Mouse (Mus musculus): ENCODE measurements at regions not wholly inside any gene's neighbourhood (a gene's known extent, or its start where the extent isn't known, plus 50 kb on each side); places are given as distances from the start of the nearest gene placed in this dataset.

- DNase-seq: no peak
- intact Hi-C loops (cut with DNase I): no loop called here
- no peak overlapping the region for H3K4me3 ChIP-seq
- H3K27ac ChIP-seq: no peak overlapping the region
- no peak for TF ChIP-seq CTCF (IDR thresholded peaks at IDR 0.05)
Measured at GRCm38 (mm10) chr1:35452441-35453107, 602.8 kb downstream of the Plekhb2 start.

- H3K4me3 ChIP-seq: no peak overlapping the region
- H3K27ac ChIP-seq: no peak overlapping the region
- DNase-seq: no peak
- no peak for TF ChIP-seq CTCF (IDR thresholded peaks at IDR 0.05)
- intact Hi-C loops (cut with DNase I): no loop called here
Measured at GRCm38 (mm10) chr1:35457591-35457990, 607.8 kb downstream of the Plekhb2 start.

GRCm38 (mm10) chr1:35465081-35465480 is 603.1 kb upstream of the Hs6st1 start:
- no peak overlapping the region for H3K4me3 ChIP-seq
- no peak overlapping the region for H3K27ac ChIP-seq
- DNase-seq: no peak
- TF ChIP-seq CTCF (IDR thresholded peaks at IDR 0.05): peak; percentile 16; the same call in 1 of the 2 replicates
- intact Hi-C loops (cut with DNase I): no loop called here

GRCm38 (mm10) chr1:35469185-35469753 is 598.9 kb upstream of the Hs6st1 start:
- Histone ChIP-seq H3K27ac (no peak overlapping the region), H3K4me3 (no peak overlapping the region)
- no peak for TF ChIP-seq CTCF (IDR thresholded peaks at IDR 0.05)
- DNase-seq: no peak
- intact Hi-C loops (cut with DNase I): no loop called here

- Histone ChIP-seq H3K4me3 (no peak overlapping the region), H3K27ac (no peak overlapping the region)
- intact Hi-C loops (cut with DNase I): no loop called here
- DNase-seq: no peak
- TF ChIP-seq CTCF (IDR thresholded peaks at IDR 0.05): peak; percentile 10; the same call in 1 of the 2 replicates
Measured at GRCm38 (mm10) chr1:35478262-35478661, 589.9 kb upstream of the Hs6st1 start.

GRCm38 (mm10) chr1:35495963-35496362 is 572.2 kb upstream of the Hs6st1 start:
- intact Hi-C loops (cut with DNase I): no loop called here
- no peak overlapping the region for H3K4me3 ChIP-seq
- no peak overlapping the region for H3K27ac ChIP-seq
- no peak for TF ChIP-seq CTCF (IDR thresholded peaks at IDR 0.05)
- no peak for DNase-seq

GRCm38 (mm10) chr1:35522951-35523350 is 545.2 kb upstream of the Hs6st1 start:
- H3K4me3 ChIP-seq: no peak overlapping the region
- no peak for DNase-seq
- H3K27ac ChIP-seq: no peak overlapping the region
- intact Hi-C loops (cut with DNase I): no loop called here
- no peak for TF ChIP-seq CTCF (IDR thresholded peaks at IDR 0.05)

GRCm38 (mm10) chr1:35523790-35524362 is 544.3 kb upstream of the Hs6st1 start:
- Histone ChIP-seq H3K4me3 (no peak overlapping the region), H3K27ac (no peak overlapping the region)
- intact Hi-C loops (cut with DNase I): no loop called here
- no peak for TF ChIP-seq CTCF (IDR thresholded peaks at IDR 0.05)
- DNase-seq: no peak

- no peak for DNase-seq
- TF ChIP-seq CTCF (IDR thresholded peaks at IDR 0.05): no peak
- Histone ChIP-seq H3K4me3 (no peak overlapping the region), H3K27ac (no peak overlapping the region)
- intact Hi-C loops (cut with DNase I): no loop called here
Measured at GRCm38 (mm10) chr1:35524788-35525187, 543.4 kb upstream of the Hs6st1 start.

- intact Hi-C loops (cut with DNase I): no loop called here
- Histone ChIP-seq H3K27ac (no peak overlapping the region), H3K4me3 (no peak overlapping the region)
- no peak for DNase-seq
- TF ChIP-seq CTCF (IDR thresholded peaks at IDR 0.05): no peak
Measured at GRCm38 (mm10) chr1:35527750-35528476, 540.3 kb upstream of the Hs6st1 start.

- no peak for DNase-seq
- no peak for TF ChIP-seq CTCF (IDR thresholded peaks at IDR 0.05)
- H3K4me3 ChIP-seq: no peak overlapping the region
- no peak overlapping the region for H3K27ac ChIP-seq
- intact Hi-C loops (cut with DNase I): no loop called here
Measured at GRCm38 (mm10) chr1:35535470-35535869, 532.7 kb upstream of the Hs6st1 start.

GRCm38 (mm10) chr1:35536276-35536675 is 531.9 kb upstream of the Hs6st1 start:
- H3K4me3 ChIP-seq: no peak overlapping the region
- no peak for TF ChIP-seq CTCF (IDR thresholded peaks at IDR 0.05)
- no peak overlapping the region for H3K27ac ChIP-seq
- DNase-seq: no peak
- intact Hi-C loops (cut with DNase I): no loop called here

- Histone ChIP-seq H3K27ac (no peak overlapping the region), H3K4me3 (no peak overlapping the region)
- TF ChIP-seq CTCF (IDR thresholded peaks at IDR 0.05): no peak
- DNase-seq: no peak
- intact Hi-C loops (cut with DNase I): no loop called here
Measured at GRCm38 (mm10) chr1:35548845-35549244, 519.4 kb upstream of the Hs6st1 start.
